Mouse (Mus musculus): ENCODE measurements around the gene Timd4.

The Timd4 gene

GRCm38 (mm10) chr11:46810511-46810910, at the start of gene Timd4:
Gene Timd4 (plus strand): TSS chr11:46810800.
- DNase-seq (ENCODE audit: low read depth, low spot score): no peak

DNA sequence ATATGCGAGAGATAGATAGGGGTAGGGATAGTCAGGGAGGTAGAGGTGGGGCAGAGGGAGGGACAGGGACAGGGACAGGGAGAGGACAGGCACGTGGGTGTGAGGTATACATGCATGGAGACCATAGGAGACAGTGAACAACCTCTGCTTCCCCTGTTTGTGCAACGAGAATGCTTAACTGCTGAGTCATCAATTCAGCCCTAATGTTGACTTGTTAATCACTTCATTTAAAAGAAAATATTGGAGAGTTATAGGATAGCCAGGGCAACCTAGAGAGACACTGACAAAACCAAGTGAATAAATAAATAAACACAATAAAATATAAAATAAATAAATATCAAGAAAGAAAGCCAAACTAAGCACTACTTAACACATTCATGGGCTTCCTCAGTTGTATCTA, 33.7 kb upstream of the Timd4 start:
- no peak for DNase-seq (ENCODE audit: low read depth, low spot score)

DNA sequence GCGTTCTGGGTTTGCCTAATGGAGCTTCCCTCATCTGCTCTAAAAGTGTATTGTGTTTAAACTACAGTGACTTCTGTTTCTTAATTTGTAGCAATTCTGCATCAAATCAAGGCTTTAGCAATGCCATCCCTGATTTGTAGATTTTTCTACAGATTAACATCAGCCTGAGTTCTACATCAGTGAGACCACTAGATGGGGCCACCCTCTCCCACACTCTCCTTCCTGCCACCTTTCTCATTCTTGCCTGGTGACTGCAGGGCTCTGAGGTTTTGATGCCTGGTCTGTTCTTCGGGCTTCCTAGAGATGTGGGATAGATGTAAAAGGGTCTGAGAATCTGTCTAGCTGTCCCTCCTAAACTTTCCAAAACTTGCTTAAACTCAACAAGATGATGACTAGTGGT, 30.8 kb upstream of the Timd4 start:
- DNase-seq (ENCODE audit: low read depth, low spot score): no peak

GRCm38 (mm10) chr11:46804440-46804839, 6.2 kb upstream of the Timd4 start:
- no peak for DNase-seq (ENCODE audit: low read depth, low spot score)

DNA sequence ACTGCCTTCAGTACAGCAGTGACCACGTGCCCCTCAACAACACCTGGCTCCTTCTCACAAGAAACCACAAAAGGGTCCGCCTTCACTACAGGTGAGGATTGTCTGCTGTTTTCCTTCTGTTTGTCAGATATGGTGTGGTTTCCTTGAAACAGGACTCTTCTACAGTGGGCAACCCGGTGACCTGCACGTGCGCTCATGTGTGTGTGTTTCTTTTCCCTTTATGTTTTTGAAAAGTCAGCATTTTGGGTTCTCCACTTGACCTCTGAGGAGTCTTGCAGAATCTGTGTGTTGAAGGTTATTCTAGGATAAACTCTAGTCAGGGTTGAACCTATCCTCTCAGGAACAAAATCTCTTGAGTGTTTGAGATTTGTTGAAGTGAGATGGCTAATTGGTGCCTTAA, 7.1 kb downstream of the Timd4 start:
- DNase-seq (ENCODE audit: low read depth, low spot score): no peak

GRCm38 (mm10) chr11:46819930-46820329, 9.3 kb downstream of the Timd4 start:
- DNase-seq (ENCODE audit: low read depth, low spot score): no peak

DNA sequence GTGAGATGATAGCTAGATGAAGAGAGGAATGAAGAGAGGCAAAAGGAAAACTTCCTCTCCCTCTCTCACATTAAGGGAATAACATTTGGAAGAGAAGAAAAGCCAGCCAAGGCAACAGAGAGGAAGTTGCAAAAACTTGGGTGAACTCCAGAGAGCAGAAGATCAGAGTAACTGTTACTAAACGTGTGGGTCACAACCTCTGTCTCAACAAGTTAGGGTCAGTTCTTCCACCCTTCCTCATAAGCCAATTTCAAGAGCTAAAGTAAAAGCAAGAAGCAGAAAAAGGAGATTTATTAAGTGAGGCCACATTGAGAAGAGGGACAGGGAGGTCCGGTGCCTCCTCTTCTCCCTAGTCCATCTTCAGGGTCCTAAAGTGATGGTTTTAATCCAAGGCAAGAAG, 19.7 kb downstream of the Timd4 start:
- DNase-seq (ENCODE audit: low read depth, low spot score): no peak

DNA sequence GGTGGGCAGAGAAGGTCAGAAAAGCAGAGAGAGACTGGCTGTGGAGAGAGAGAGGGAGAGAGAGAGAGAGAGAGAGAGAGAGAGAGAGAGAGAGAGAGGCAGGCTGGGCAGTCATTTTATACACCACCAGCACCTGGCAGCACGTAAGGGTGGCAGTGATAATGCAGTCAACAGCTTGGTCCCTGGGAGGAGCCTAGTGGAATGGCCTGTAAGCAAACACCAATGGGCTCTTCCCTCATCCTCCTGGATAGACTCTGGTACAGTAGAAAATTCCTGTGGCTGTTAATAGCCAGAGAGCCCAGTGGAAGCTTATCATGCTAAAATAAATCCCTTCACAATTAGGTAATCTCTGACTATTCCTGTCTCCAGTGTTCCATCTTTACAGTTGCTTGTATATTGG, 24.5 kb downstream of the Timd4 start:
- no peak for DNase-seq (ENCODE audit: low read depth, low spot score)

DNA sequence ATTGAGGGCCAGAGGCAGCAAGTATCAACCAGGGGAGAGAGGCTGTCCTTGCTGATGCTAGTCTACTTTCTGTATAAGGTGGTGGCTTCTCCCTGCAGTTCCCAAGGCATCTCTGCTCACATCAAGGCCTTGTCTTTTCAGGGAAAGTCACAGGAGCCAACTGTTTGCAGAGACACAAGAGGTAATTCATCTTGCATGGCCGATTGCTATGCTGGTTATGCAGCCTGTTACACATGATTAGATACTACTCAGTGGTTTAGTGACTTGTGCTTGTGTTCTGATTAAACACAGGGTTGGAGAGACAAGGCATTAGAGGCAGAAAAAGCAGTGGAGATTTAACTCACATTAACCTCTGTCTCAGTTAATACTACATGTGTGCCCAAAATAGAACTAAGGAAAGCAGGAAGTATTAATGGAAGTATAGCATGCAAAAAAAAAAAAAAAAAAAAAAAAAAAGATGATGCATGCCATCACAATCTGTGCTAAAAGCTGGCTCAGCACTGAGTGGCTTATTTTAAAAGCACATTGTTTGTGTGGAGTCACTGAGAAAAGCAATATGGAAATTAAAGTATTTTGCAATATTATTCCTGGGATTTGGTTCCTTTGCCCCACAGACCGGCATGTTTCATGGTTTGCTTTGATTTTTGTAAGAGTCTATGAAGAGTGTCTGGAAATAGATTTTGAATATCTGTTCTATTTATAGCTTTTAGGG, 31.6 kb downstream of the Timd4 start:
- DNase-seq (ENCODE audit: low read depth, low spot score): no peak

- no peak for DNase-seq (ENCODE audit: low read depth, low spot score)
Observed at GRCm38 (mm10) chr11:46846661-46847060, 36.1 kb downstream of the Timd4 start.

GRCm38 (mm10) chr11:46847827-46848220, 37.2 kb downstream of the Timd4 start:
- no peak for DNase-seq (ENCODE audit: low read depth, low spot score)

- DNase-seq (ENCODE audit: low read depth, low spot score): no peak
Observed at GRCm38 (mm10) chr11:46848221-46848971, 37.8 kb downstream of the Timd4 start.

- DNase-seq (ENCODE audit: low read depth, low spot score): no peak
Observed at GRCm38 (mm10) chr11:46864809-46865208, 54.2 kb downstream of the Timd4 start.

DNA sequence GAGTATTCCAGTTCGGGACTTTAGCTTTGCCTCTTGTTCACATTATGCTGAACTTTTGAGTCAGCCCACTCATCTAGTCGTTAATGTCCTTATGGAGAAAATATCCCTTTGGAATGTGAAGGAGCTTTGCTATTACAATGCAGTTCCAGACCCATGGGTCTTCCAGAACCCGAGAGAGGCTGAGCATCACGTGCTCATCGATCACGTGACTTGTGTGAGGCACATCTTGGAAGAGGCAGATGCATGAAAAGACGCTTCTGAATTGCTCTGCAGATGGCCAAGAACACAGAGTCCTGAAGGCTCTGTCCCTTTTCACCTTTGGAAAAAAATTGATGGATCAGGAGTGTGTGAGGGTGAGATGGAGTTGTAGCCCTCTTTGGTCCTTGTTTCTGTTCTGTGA, 58.0 kb downstream of the Timd4 start:
- no peak for DNase-seq (ENCODE audit: low read depth, low spot score)

- no peak for DNase-seq (ENCODE audit: low read depth, low spot score)
Observed at GRCm38 (mm10) chr11:46875774-46876173, 65.2 kb downstream of the Timd4 start.

DNA sequence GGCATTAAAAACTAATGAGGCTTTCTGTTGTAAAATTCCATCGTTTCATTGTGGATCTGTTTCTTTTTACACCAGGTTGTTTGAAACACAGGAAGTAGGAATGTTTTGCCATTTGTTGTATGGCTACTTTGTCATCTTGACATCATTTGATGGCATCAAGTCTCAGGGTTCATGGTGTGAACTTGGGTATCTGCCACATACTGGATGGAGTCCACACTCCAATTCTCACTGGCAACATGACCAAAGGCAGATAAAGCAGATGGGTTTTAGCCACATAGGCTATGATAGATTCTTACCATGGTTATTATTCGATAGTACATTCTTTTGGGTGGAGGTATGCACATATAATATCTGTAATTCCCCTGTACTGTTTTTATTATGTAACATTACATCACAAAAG, 71.9 kb downstream of the Timd4 start:
- no peak for DNase-seq (ENCODE audit: low read depth, low spot score)

GRCm38 (mm10) chr11:46889093-46889492, 78.5 kb downstream of the Timd4 start:
- DNase-seq (ENCODE audit: low read depth, low spot score): no peak
